Comparison of ENCODE assay signal across 8 mouse cellular contexts in the genomic region with DNA sequence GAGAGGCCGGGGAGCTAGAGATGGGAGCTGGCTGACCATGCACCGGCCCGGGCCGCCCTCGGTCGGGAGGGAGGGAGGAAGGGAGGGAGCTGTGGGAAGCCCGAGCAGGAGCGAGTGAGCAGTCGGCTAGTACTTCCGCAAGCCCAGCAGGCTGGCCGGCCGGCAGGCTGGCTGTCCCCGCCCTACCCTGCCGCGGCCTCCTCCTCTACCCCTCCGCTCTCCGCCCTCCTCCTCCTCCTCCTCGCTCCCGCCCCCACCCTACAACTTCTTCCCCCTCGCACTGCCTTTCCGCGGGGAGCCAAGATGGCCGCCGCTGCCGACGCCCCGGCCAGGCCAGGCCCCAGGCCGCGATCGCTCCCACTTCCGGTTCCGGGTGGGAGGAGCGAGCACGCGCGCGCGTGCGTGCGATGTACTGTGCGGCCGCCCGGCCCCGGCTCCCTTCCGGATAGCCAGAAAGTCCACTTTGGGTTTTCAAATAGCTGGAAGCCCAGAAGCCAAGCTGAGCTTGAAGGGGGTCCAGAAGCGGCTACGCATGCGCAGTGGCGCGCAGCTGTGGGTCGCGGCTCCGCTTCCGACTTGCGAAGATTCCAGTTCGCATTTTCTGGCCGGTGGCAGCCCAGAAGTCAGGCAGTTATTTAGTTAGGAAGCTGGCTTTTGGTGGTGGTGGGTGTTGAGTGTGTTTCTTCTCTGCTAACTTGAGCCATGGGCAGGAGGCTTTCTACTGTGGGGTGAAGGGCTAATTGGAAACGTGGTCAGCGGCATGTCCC. TPM values are rescaled to one million over a fixed set of nuclear protein-coding genes. Genes with fewer than 3 reads are reported as not detected.
DNase-seq lines count a peak whose midpoint lies in the region; ATAC-seq lines count a peak whose summit lies in the region.

A gene (minus strand): TSS at position 359 of the 767 bp plus-strand sequence.

- H3K4me1 ChIP-seq in hindbrain, embryonic 11.5 days (replicated peaks; ENCODE audit: control insufficient read depth, insufficient read depth, low read length), result no peaks in the 10 kb centered on the region

- no peaks in the 10 kb centered on the region for H3K27me3 ChIP-seq in hindbrain, embryonic 11.5 days (ENCODE audit: control insufficient read depth, insufficient read depth, low read length)

- under 1% methylated on average over 51 of the region's 59 CpGs for WGBS in hindbrain, embryonic 11.5 days

- DNase-seq in Muller cell, postnatal 12 days (ENCODE audit: inconsistent ontology term), result peak; percentile 100
- DNase-seq in cerebellum, adult 9-11 months, result peak; percentile 100
- DNase-seq in frontal cortex, adult 2 months (ENCODE audit: extremely low spot score in 1 of 2, low spot score in 1 of 2), result peak; percentile 99 to 100
- peak; percentile 100 for DNase-seq in hindbrain, embryonic 11.5 days (ENCODE audit: low spot score)
- DNase-seq in layer of hippocampus, postnatal 10 days (ENCODE audit: low spot score in 2 of 2), result peak; percentile 99 to 100
- peak; percentile 100 for DNase-seq in lung, postnatal 10 days
- DNase-seq in ovary, postnatal 36 days (ENCODE audit: low spot score), result peak; percentile 100
- DNase-seq in thymus, postnatal 25 days, result peak; percentile 100

- ATAC-seq in hindbrain, embryonic 11.5 days (ENCODE audit: low FRiP score), result peak; percentile 96

- peak within 1 kb of the TSS; percentile 88 for H3K4me3 ChIP-seq in hindbrain, embryonic 11.5 days (ENCODE audit: low read depth, low read length)

- peak within 1 kb of the TSS; percentile 88 for H3K9ac ChIP-seq in hindbrain, embryonic 11.5 days (ENCODE audit: low read depth, low read length)

- H3K4me2 ChIP-seq in hindbrain, embryonic 11.5 days (replicated peaks; ENCODE audit: low read depth, low read length), result peak within 1 kb of the TSS; percentile 40

- no peaks in the 10 kb centered on the region for H3K9me3 ChIP-seq in hindbrain, embryonic 11.5 days (ENCODE audit: control insufficient read depth, low read length)

- peak within 1 kb of the TSS; percentile 96 for H3K27ac ChIP-seq in hindbrain, embryonic 11.5 days (ENCODE audit: low read depth, low read length)

- no peaks in the 10 kb centered on the region for H3K36me3 ChIP-seq in hindbrain, embryonic 11.5 days (ENCODE audit: control insufficient read depth, insufficient read depth, low read length)

RNA-seq across cellular contexts. Expression of the gene that starts here (rescaled TPM):
- 98.4 and 107 TPM in 2 replicates for polyA plus RNA-seq in frontal cortex, adult 2 months (2012; rRNA removed)
- polyA plus RNA-seq in hindbrain, embryonic 11.5 days (2014; fragmentation: Nextera tagmentation; extraction: Ambion mirVana), result 266 and 291 TPM in 2 replicates
- 100 to 1,000 TPM; 307 to 309 TPM for total RNA-seq in layer of hippocampus, postnatal 10 days (2021)

Comparison
In these comparisons a context has a peak if more than half of its experiments do, and no peak if none do; other contexts are left out.
1. Peak in every context shown above with its lines: DNase-seq, ATAC-seq, H3K4me3 ChIP-seq and H3K27ac ChIP-seq.